Mouse (Mus musculus): ENCODE measurements at regions not wholly inside any gene's neighbourhood (a gene's known extent, or its start where the extent isn't known, plus 50 kb on each side); places are given as distances from the start of the nearest gene placed in this dataset.

GRCm38 (mm10) chr15:25236191-25236723 lies 177.3 kb downstream of the Basp1 start:
- TF ChIP-seq CHD2 (IDR thresholded peaks at IDR 0.05; ENCODE audit: low read length) (no peak), CTCF (conservative IDR thresholded peaks at IDR 0.05 in 1 of 2, IDR thresholded peaks at IDR 0.05 in 1 of 2; ENCODE audit: low read depth in 2 of 2, low read length in 2 of 2) (no peak), HCFC1 (IDR thresholded peaks at IDR 0.05; ENCODE audit: low read depth, low read length) (no peak), UBTF (IDR thresholded peaks at IDR 0.05; ENCODE audit: low read depth, low read length) (no peak), MAFK (IDR thresholded peaks at IDR 0.05; ENCODE audit: insufficient replicate concordance, low read length) (peak; percentile 79), NRF1 (IDR thresholded peaks at IDR 0.05; ENCODE audit: low read depth, low read length) (no peak)
- Histone ChIP-seq H3K9ac (ENCODE audit: insufficient read depth, low read depth) (no peak overlapping the region), H3K9me3 (replicated peaks; ENCODE audit: low read length) (no peaks in the 10 kb centered on the region), H3K79me2 (replicated peaks; ENCODE audit: control insufficient read depth, extremely low read depth, insufficient read depth, poor library complexity, severe bottlenecking) (no peaks in the 10 kb centered on the region), H3K36me3 (replicated peaks in 1 of 2; ENCODE audit: control insufficient read depth in 1 of 2, insufficient read depth in 1 of 2, low read length in 1 of 2) (no peaks in the 10 kb centered on the region), H3K27me3 (replicated peaks) (no peaks in the 10 kb centered on the region), H3K4me2 (ENCODE audit: insufficient read depth, low read depth, poor library complexity, severe bottlenecking) (no peak overlapping the region), H3K4me1 (ENCODE audit: control insufficient read depth in 1 of 2, insufficient read depth in 2 of 2) (0 out of 4 replicates have a peak, but pooled peaks cover 0 to 3% of the 10 kb centered on the region in 2 experiments), H3K4me3 (replicated peaks in 1 of 3; ENCODE audit: low read depth in 2 of 3, low read length in 2 of 3, poor library complexity in 1 of 3) (no peak overlapping the region), H3K27ac (ENCODE audit: insufficient read depth, low read depth) (no peak overlapping the region)
- in situ Hi-C loops (cut with MboI; ENCODE audit: low pct_ligation_motif_present, low pct_unique_long_range_greater_than_20kb, low sequenced_read_pairs), result no loop called here
- no peak for DNase-seq (ENCODE audit: extremely low read depth)
- dilution Hi-C loops (cut with MboI; ENCODE audit: extremely low pct_ligation_motif_present, extremely low pct_unique_long_range_greater_than_20kb, low sequenced_read_pairs), result no loop called here

GRCm38 (mm10) chr15:25234064-25234700 lies 179.4 kb downstream of the Basp1 start:
- H3K27ac ChIP-seq (ENCODE audit: insufficient read depth, low read depth), result no peak overlapping the region
- no peak overlapping the region for H3K4me3 ChIP-seq (replicated peaks in 1 of 3; ENCODE audit: low read depth in 2 of 3, low read length in 2 of 3, poor library complexity in 1 of 3)
- H3K4me1 ChIP-seq (ENCODE audit: control insufficient read depth in 1 of 2, insufficient read depth in 2 of 2), result 0 out of 4 replicates have a peak, but pooled peaks cover 0 to 3% of the 10 kb centered on the region in 2 experiments
- DNase-seq (ENCODE audit: extremely low read depth), result no peak
- H3K9ac ChIP-seq (ENCODE audit: insufficient read depth, low read depth), result no peak overlapping the region
- H3K4me2 ChIP-seq (ENCODE audit: insufficient read depth, low read depth, poor library complexity, severe bottlenecking), result no peak overlapping the region
- H3K27me3 ChIP-seq (replicated peaks), result no peaks in the 10 kb centered on the region
- H3K36me3 ChIP-seq (replicated peaks in 1 of 2; ENCODE audit: control insufficient read depth in 1 of 2, insufficient read depth in 1 of 2, low read length in 1 of 2), result no peaks in the 10 kb centered on the region
- H3K79me2 ChIP-seq (replicated peaks; ENCODE audit: control insufficient read depth, extremely low read depth, insufficient read depth, poor library complexity, severe bottlenecking), result no peaks in the 10 kb centered on the region
- dilution Hi-C loops (cut with MboI; ENCODE audit: extremely low pct_ligation_motif_present, extremely low pct_unique_long_range_greater_than_20kb, low sequenced_read_pairs) (no loop called here), in situ Hi-C loops (cut with MboI; ENCODE audit: low pct_ligation_motif_present, low pct_unique_long_range_greater_than_20kb, low sequenced_read_pairs) (no loop called here)
- no peaks in the 10 kb centered on the region for H3K9me3 ChIP-seq (replicated peaks; ENCODE audit: low read length)
- TF ChIP-seq EP300 (IDR thresholded peaks at IDR 0.05; ENCODE audit: low read length) (no peak), CTCF (conservative IDR thresholded peaks at IDR 0.05 in 1 of 2, IDR thresholded peaks at IDR 0.05 in 1 of 2; ENCODE audit: low read depth in 2 of 2, low read length in 2 of 2) (no peak), SIN3A (IDR thresholded peaks at IDR 0.05; ENCODE audit: low read length) (no peak), KAT2A (IDR thresholded peaks at IDR 0.05; ENCODE audit: insufficient replicate concordance, low read length) (no peak), JUN (IDR thresholded peaks at IDR 0.05; ENCODE audit: insufficient read depth, low read depth, low read length) (no peak), MXI1 (IDR thresholded peaks at IDR 0.05; ENCODE audit: low read depth, low read length) (no peak), MAZ (IDR thresholded peaks at IDR 0.05; ENCODE audit: low read depth, low read length) (no peak), TCF12 (IDR thresholded peaks at IDR 0.05; ENCODE audit: low read depth, low read length) (no peak), ZMIZ1 (IDR thresholded peaks at IDR 0.05; ENCODE audit: low read depth, low read length) (no peak), PAX5 (IDR thresholded peaks at IDR 0.05; ENCODE audit: low read length) (no peak), TBP (conservative IDR thresholded peaks at IDR 0.05; ENCODE audit: low read depth, low read length) (no peak), ZC3H11A (IDR thresholded peaks at IDR 0.05; ENCODE audit: low read depth, low read length) (no peak)

Data from CH12.LX (cell line).